29 mouse cellular contexts compared by ENCODE assay signal in the genomic region with DNA sequence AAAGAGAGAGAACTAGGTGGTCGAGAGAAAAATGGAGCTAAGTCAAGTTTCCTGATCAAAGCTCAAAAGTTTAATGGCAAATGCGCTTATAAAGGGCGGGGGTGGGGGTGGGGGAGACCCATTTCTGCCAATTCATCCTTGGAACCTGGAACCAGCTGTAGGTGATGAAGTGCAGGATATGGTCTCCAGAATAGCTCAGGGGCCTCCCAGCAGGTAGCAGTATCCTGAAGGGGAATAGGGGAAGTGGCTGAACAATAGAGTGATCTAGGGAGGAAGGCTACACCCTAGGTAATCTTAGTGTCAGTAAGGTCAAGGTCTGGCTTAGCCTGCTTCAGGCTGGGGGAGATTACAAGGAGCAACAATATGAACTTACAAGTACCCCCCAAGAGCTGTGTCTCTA.
"Had no signal": no experiment of that assay in that cellular context is flagged by ENCODE, and none has a peak within 500 bp of the region (broad histone marks: within the 10 kb centered on the region; RNA-seq: fewer than 3 reads in every experiment).

No protein-coding gene starts in this region.

- H3K9ac ChIP-seq: heart, embryonic 13.5 days; heart, embryonic 15.5 days; hindbrain, embryonic 12.5 days; hindbrain, embryonic 14.5 days; intestine, embryonic 15.5 days; limb, embryonic 12.5 days; liver, embryonic 13.5 days; liver, embryonic 15.5 days had no signal

- ATAC-seq: hindbrain, embryonic 16.5 days; inflammation-experienced regulatory T-cells, adult 6 months; intestine, embryonic 15.5 days; intestine, postnatal 0 days had no signal

- H3K27me3 ChIP-seq: heart, embryonic 13.5 days; heart, embryonic 15.5 days; hindbrain, embryonic 12.5 days; intestine, embryonic 15.5 days; limb, embryonic 12.5 days; liver, embryonic 13.5 days; liver, embryonic 15.5 days had no signal

- DNase-seq: gastrocnemius, postnatal 14 days; gastrocnemius, postnatal 36 days; heart, adult 11 months; heart, adult 2 months; heart, postnatal 14 days; heart, postnatal 4 days; kidney, adult 18-20 months; kidney, adult 8-10 months; kidney, postnatal 10 days; kidney, postnatal 25 days; kidney, postnatal 4 days; liver; liver, embryonic 13.5 days had no signal

- H3K4me3 ChIP-seq: heart, adult 2 months; heart, embryonic 13.5 days; heart, embryonic 15.5 days; hindbrain, embryonic 10.5 days; hindbrain, embryonic 12.5 days; intestine, embryonic 15.5 days; layer of hippocampus, adult 2 months; left cerebral cortex, adult 2 months; limb, embryonic 10.5 days; limb, embryonic 12.5 days; liver, embryonic 13.5 days; liver, embryonic 15.5 days had no signal

- H3K4me2 ChIP-seq: heart, embryonic 11.5 days; heart, embryonic 13.5 days; heart, embryonic 15.5 days; hindbrain, embryonic 12.5 days; hindbrain, embryonic 14.5 days; intestine, embryonic 15.5 days; limb, embryonic 12.5 days; liver, embryonic 11.5 days; liver, embryonic 13.5 days; liver, embryonic 15.5 days had no signal

- H3K27ac ChIP-seq: heart, adult 2 months; heart, embryonic 13.5 days; heart, embryonic 15.5 days; hindbrain, embryonic 10.5 days; hindbrain, embryonic 12.5 days; hindbrain, embryonic 14.5 days; intestine, embryonic 15.5 days; layer of hippocampus, adult 2 months; left cerebral cortex, adult 2 months; limb, embryonic 10.5 days; limb, embryonic 12.5 days; liver, embryonic 13.5 days; liver, embryonic 15.5 days had no signal

- H3K36me3 ChIP-seq: heart, embryonic 13.5 days; heart, embryonic 15.5 days; hindbrain, embryonic 10.5 days; hindbrain, embryonic 12.5 days; intestine, embryonic 15.5 days; limb, embryonic 10.5 days; limb, embryonic 12.5 days; liver, embryonic 13.5 days; liver, embryonic 15.5 days had no signal

- H3K9me3 ChIP-seq: heart, embryonic 13.5 days; heart, embryonic 15.5 days; hindbrain, embryonic 10.5 days; hindbrain, embryonic 12.5 days; intestine, embryonic 15.5 days; limb, embryonic 10.5 days; limb, embryonic 12.5 days; liver, embryonic 13.5 days; liver, embryonic 15.5 days had no signal

- H3K4me1 ChIP-seq: heart, embryonic 13.5 days; heart, embryonic 15.5 days; hindbrain, embryonic 10.5 days; hindbrain, embryonic 12.5 days; intestine, embryonic 15.5 days; limb, embryonic 10.5 days; limb, embryonic 12.5 days; liver, embryonic 13.5 days; liver, embryonic 15.5 days had no signal
